Mouse (Mus musculus) G1E (cell line): Measurements from ENCODE around the gene Msh5. TPM values are rescaled to one million over a fixed set of nuclear protein-coding genes. Genes with fewer than 3 reads are reported as not detected.
A peak's percentile ranks its signal among the peaks of the same experiment; 100 is the strongest.

Experiments used
- ATAC-seq: 2 replicates; pipeline ENCODE4 v1.8.0; 2016; ENCODE audit warnings: mild to moderate bottlenecking; ENCODE audit not compliant: insufficient number of reproducible peaks, poor library complexity, low FRiP score, severe bottlenecking; ENCODE audit errors: extremely low read depth
- DNase-seq: peaks from one replicate; pipeline ENCODE4 v3.0.0; 2012; ENCODE audit warnings: low spot score
- H3K27me3 ChIP-seq: 2 replicates; pipeline ENCODE4 v1.6.1; 2012; ENCODE audit warnings: mild to moderate bottlenecking, low read length, inconsistent platforms; ENCODE audit not compliant: insufficient read depth
- H3K36me3 ChIP-seq: replicated peaks from 2 replicates; pipeline ENCODE3; 2012; ENCODE audit warnings: mild to moderate bottlenecking, inconsistent platforms
- H3K4me1 ChIP-seq: 2 replicates; pipeline ENCODE4 v1.6.1; 2012; ENCODE audit warnings: low read depth, low read length, inconsistent platforms, mixed read lengths; ENCODE audit not compliant: insufficient read depth
- H3K4me3 ChIP-seq: 2 replicates; pipeline ENCODE4 v1.5.1; 2012; ENCODE audit warnings: low read depth, mild to moderate bottlenecking, inconsistent platforms, low read length, moderate library complexity, mixed read lengths
- H3K9me3 ChIP-seq: replicated peaks from 2 replicates; pipeline ENCODE4 v1.6.1; 2012; ENCODE audit warnings: inconsistent platforms
- CTCF ChIP-seq: IDR thresholded peaks from 2 replicates; pipeline ENCODE4 v1.5.1; 2012; ENCODE audit warnings: low read depth, low read length, inconsistent platforms, mixed read lengths
- GATA1 ChIP-seq: IDR thresholded peaks from 2 replicates; pipeline ENCODE4 v1.6.1; 2012; ENCODE audit warnings: borderline replicate concordance, low read length, inconsistent platforms, mixed read lengths
- GATA2 ChIP-seq: IDR thresholded peaks from 2 replicates; pipeline ENCODE4 v1.6.1; 2012; ENCODE audit warnings: low read depth, low read length, inconsistent platforms, borderline replicate concordance
- POLR2AphosphoS5 ChIP-seq: IDR thresholded peaks from 2 replicates; pipeline ENCODE4 v1.6.1; 2012; ENCODE audit warnings: low read depth, low read length, inconsistent platforms; ENCODE audit not compliant: insufficient replicate concordance
- TAL1 ChIP-seq: conservative IDR thresholded peaks from 2 replicates; pipeline ENCODE4 v1.6.1; 2012; ENCODE audit warnings: low read depth, low read length, inconsistent platforms, mixed read lengths
- polyA plus RNA-seq: library from polyadenylated mRNA; stranded (reverse); fragments of >175 nt; gene quantifications from 2 replicates; pipeline ENCODE4 v1.2.3, GENCODE M21; 2012
- total RNA-seq, 2 experiments: library from RNA; stranded (forward) in 1 of 2; stranded (reverse) in 1 of 2; fragments of 200-1000 nt in 1 of 2; fragments of >200 nt in 1 of 2; fragmentation: Nextera tagmentation in 1 of 2; gene quantifications; 2 replicates each; pipeline ENCODE4 v1.2.3; 2014 to 2017

Gene Msh5
- total and polyA plus RNA-seq, 3 experiments: 11.5 to 41.7 (median 11.8) TPM

GRCm38 (mm10) chr17:34994751-34995150 is 51.8 kb downstream of the Msh5 start:
- Histone ChIP-seq H3K4me1 (peaks cover 26% of the 10 kb centered on the region), H3K9me3 (peaks cover 28% of the 10 kb centered on the region), H3K4me3 (no peak overlapping the region), H3K36me3 (peaks cover 76% of the 10 kb centered on the region), H3K27me3 (no peaks in the 10 kb centered on the region)
- DNase-seq: no peak
- no peak for ATAC-seq
- TF ChIP-seq GATA2 (no peak), POLR2AphosphoS5 (no peak), TAL1 (no peak), GATA1 (no peak), CTCF (no peak)

DNA sequence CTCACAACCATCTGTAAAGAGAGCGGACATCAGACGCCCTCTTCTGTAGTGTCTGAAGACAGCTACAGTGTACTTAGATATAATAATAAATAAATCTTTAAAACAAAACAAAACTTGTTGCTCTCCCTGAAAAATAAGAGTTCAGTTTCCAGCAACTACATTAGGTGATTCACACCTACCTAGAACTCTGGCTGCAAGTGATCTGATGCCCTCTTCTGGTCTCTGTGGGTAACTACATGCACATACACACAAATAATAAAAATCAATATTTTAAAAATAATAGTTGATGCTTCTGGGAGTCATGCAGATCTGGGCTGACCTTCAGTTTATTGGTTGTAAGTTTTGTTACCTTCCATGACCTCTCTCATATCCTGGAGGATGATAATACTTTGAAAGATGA is 62.3 kb downstream of the Msh5 start:
- TF ChIP-seq POLR2AphosphoS5 (no peak), GATA1 (no peak), CTCF (no peak), TAL1 (no peak), GATA2 (no peak)
- Histone ChIP-seq H3K4me3 (no peak overlapping the region), H3K4me1 (peaks cover 43% of the 10 kb centered on the region), H3K27me3 (no peaks in the 10 kb centered on the region), H3K9me3 (no peaks in the 10 kb centered on the region), H3K36me3 (peaks cover 58% of the 10 kb centered on the region)
- ATAC-seq: no peak
- DNase-seq: no peak

DNA sequence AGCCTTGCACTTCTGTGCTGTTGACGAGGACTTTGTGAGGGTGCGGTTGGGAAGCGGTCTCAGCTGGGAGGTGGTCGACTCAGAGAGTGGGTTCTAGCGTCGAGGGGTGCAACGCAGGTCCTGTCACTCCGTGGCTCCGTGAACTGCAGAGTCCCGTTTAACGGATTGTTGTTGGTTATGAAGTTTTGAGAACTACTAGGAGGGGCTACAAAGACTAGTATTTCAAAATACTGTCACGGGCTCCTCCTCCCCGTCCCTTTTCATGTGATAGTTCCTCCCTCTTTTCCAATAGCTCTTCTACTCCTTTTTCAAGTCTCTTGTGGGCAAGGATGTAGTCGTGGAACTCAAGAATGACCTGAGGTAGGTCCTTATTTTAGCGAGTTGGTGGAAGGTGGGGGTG is 64.2 kb downstream of the Msh5 start:
- no peak for TF ChIP-seq POLR2AphosphoS5
- Histone ChIP-seq H3K9me3 (peaks cover 10% of the 10 kb centered on the region), H3K4me3 (peak overlapping the region; percentile 92), H3K4me1 (peaks cover 43% of the 10 kb centered on the region), H3K27me3 (no peaks in the 10 kb centered on the region), H3K36me3 (peaks cover 63% of the 10 kb centered on the region)
- no peak for DNase-seq
- no peak for ATAC-seq

DNA sequence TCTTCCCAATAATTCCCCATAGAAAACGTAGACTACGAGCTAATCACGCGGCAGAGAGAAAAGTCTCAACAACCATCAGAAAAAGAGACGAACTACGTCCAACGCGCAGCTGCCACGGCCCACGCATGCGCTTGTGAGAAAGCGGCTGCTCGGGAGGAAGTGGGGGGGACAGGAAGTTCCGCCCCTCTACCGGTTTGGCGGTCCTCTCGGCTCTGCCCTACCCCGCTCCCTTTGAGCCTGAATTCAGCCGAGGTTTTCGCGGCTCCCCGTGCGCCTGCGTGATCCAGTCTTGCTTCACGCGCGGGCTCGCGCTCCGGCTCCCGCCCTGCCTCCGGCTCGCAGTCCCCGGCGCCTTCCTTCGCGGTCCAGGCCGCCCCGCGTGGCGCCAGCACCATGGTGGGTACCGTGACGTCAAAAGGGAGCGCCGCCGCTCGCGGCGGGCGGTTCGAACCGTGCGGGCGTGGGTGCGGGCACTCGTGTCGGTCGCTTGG is 64.8 kb downstream of the Msh5 start, which contains the start of gene Lsm2:
Gene Lsm2 (plus strand): TSS at position 173 of the 491 bp plus-strand sequence.
- DNase-seq (peak; percentile 84), ATAC-seq (peak; percentile 73)
- peak within 1 kb of the TSS; percentile 92 for H3K4me3 ChIP-seq
- H3K9me3 ChIP-seq: peaks cover 14% of the 10 kb centered on the region
- no peaks in the 10 kb centered on the region for H3K27me3 ChIP-seq
- peaks cover 66% of the 10 kb centered on the region for H3K36me3 ChIP-seq
- peaks cover 43% of the 10 kb centered on the region for H3K4me1 ChIP-seq
- TF ChIP-seq POLR2AphosphoS5: no peak
- no peak for TF ChIP-seq GATA1
- TF ChIP-seq CTCF: no peak
- no peak for TF ChIP-seq GATA2
- TF ChIP-seq TAL1: no peak

- TF ChIP-seq CTCF: peak; percentile 24; the same call in 1 of the 2 replicates
- no peak for TF ChIP-seq POLR2AphosphoS5
- ATAC-seq (no peak), DNase-seq (no peak)
- peak overlapping the region; percentile 92 for H3K4me3 ChIP-seq
- H3K27me3 ChIP-seq: no peaks in the 10 kb centered on the region
- peaks cover 61% of the 10 kb centered on the region for H3K36me3 ChIP-seq
- H3K4me1 ChIP-seq: peaks cover 36% of the 10 kb centered on the region
- peaks cover 14% of the 10 kb centered on the region for H3K9me3 ChIP-seq
These were observed 65.9 kb downstream of the Msh5 start for GRCm38 (mm10) chr17:34980655-34981054.

- Histone ChIP-seq H3K9me3 (peaks cover 14% of the 10 kb centered on the region), H3K4me1 (peaks cover 25% of the 10 kb centered on the region), H3K27me3 (no peaks in the 10 kb centered on the region), H3K36me3 (peaks cover 50% of the 10 kb centered on the region), H3K4me3 (no peak overlapping the region)
- ATAC-seq (no peak), DNase-seq (no peak)
- TF ChIP-seq GATA1 (no peak), POLR2AphosphoS5 (no peak), CTCF (no peak)
These were observed 66.9 kb downstream of the Msh5 start for GRCm38 (mm10) chr17:34979631-34980030.

Other genes with a start within 250 kb of the Msh5 start
Only the 20 nearest of the 46 such genes appear.
- not detected in 2 replicates for gene Gm20481, start 76.8 kb downstream of the Msh5 start, total RNA-seq (2014; fragmentation: Nextera tagmentation)
- gene Gm20481, start 76.8 kb downstream of the Msh5 start, total RNA-seq (2017): 0.44 TPM in 1 of 2 replicates, not detected in the other
- gene Gm20481, start 76.8 kb downstream of the Msh5 start, polyA plus RNA-seq: not detected in 2 replicates
- gene Hspa1a, start 74.6 kb downstream of the Msh5 start, total RNA-seq (2014; fragmentation: Nextera tagmentation): not detected in 2 replicates
- gene Hspa1a, start 74.6 kb downstream of the Msh5 start, total RNA-seq (2017): 0.06 TPM in 1 of 2 replicates, not detected in the other
- 0.18 and 0.22 TPM in 2 replicates for gene Hspa1a, start 74.6 kb downstream of the Msh5 start, polyA plus RNA-seq
- not detected in 2 replicates for gene Hspa1l, start 74.0 kb downstream of the Msh5 start, total RNA-seq (2014; fragmentation: Nextera tagmentation)
- 0.05 and 0.12 TPM in 2 replicates for gene Hspa1l, start 74.0 kb downstream of the Msh5 start, total RNA-seq (2017)
- not detected in 2 replicates for gene Hspa1l, start 74.0 kb downstream of the Msh5 start, polyA plus RNA-seq
- 195 and 218 TPM in 2 replicates for gene Lsm2, start 64.9 kb downstream of the Msh5 start, total RNA-seq (2014; fragmentation: Nextera tagmentation)
- 65.8 and 71.9 TPM in 2 replicates for gene Lsm2, start 64.9 kb downstream of the Msh5 start, total RNA-seq (2017)
- gene Lsm2, start 64.9 kb downstream of the Msh5 start, polyA plus RNA-seq: 239 and 263 TPM in 2 replicates
- gene Vars, start 45.8 kb downstream of the Msh5 start, total RNA-seq (2014; fragmentation: Nextera tagmentation): 262 and 289 TPM in 2 replicates
- gene Vars, start 45.8 kb downstream of the Msh5 start, total RNA-seq (2017): 99.3 and 130 TPM in 2 replicates
- 1,339 and 1,437 TPM in 2 replicates for gene Vars, start 45.8 kb downstream of the Msh5 start, polyA plus RNA-seq
- gene Vwa7, start 30.2 kb downstream of the Msh5 start, total RNA-seq (2014; fragmentation: Nextera tagmentation): 0.53 and 0.60 TPM in 2 replicates
- 3.5 TPM in 2 replicates for gene Vwa7, start 30.2 kb downstream of the Msh5 start, total RNA-seq (2017)
- 1.5 TPM in 2 replicates for gene Vwa7, start 30.2 kb downstream of the Msh5 start, polyA plus RNA-seq
- gene Sapcd1, start 18.7 kb downstream of the Msh5 start, total RNA-seq (2014; fragmentation: Nextera tagmentation): 35.3 and 35.5 TPM in 2 replicates
- gene Sapcd1, start 18.7 kb downstream of the Msh5 start, total RNA-seq (2017): 156 and 206 TPM in 2 replicates
- gene Sapcd1, start 18.7 kb downstream of the Msh5 start, polyA plus RNA-seq: 90.0 and 101 TPM in 2 replicates
- gene Clic1, start 3.2 kb upstream of the Msh5 start, total RNA-seq (2014; fragmentation: Nextera tagmentation): 211 and 218 TPM in 2 replicates
- 562 and 724 TPM in 2 replicates for gene Clic1, start 3.2 kb upstream of the Msh5 start, total RNA-seq (2017)
- 233 and 258 TPM in 2 replicates for gene Clic1, start 3.2 kb upstream of the Msh5 start, polyA plus RNA-seq
- gene Ddah2, start 12.3 kb upstream of the Msh5 start, total RNA-seq (2014; fragmentation: Nextera tagmentation): 52.4 and 70.3 TPM in 2 replicates
- gene Ddah2, start 12.3 kb upstream of the Msh5 start, total RNA-seq (2017): 179 and 180 TPM in 2 replicates
- gene Ddah2, start 12.3 kb upstream of the Msh5 start, polyA plus RNA-seq: 242 and 291 TPM in 2 replicates
- gene Ly6g6c, start 18.6 kb upstream of the Msh5 start, total RNA-seq (2014; fragmentation: Nextera tagmentation): not detected in 2 replicates
- 0.16 TPM in 1 of 2 replicates, not detected in the other for gene Ly6g6c, start 18.6 kb upstream of the Msh5 start, total RNA-seq (2017)
- not detected in 2 replicates for gene Ly6g6c, start 18.6 kb upstream of the Msh5 start, polyA plus RNA-seq
- gene Mpig6b, start 19.4 kb upstream of the Msh5 start, total RNA-seq (2014; fragmentation: Nextera tagmentation): not detected in 2 replicates
- 0.06 TPM in 1 of 2 replicates, not detected in the other for gene Mpig6b, start 19.4 kb upstream of the Msh5 start, total RNA-seq (2017)
- not detected in 2 replicates for gene Mpig6b, start 19.4 kb upstream of the Msh5 start, polyA plus RNA-seq
- gene Ly6g6e, start 30.2 kb upstream of the Msh5 start, total RNA-seq (2014; fragmentation: Nextera tagmentation): not detected in 2 replicates
- not detected in 2 replicates for gene Ly6g6e, start 30.2 kb upstream of the Msh5 start, total RNA-seq (2017)
- gene Ly6g6e, start 30.2 kb upstream of the Msh5 start, polyA plus RNA-seq: 0.36 TPM in 1 of 2 replicates, not detected in the other
- gene Ly6g6d, start 31.3 kb upstream of the Msh5 start, total RNA-seq (2014; fragmentation: Nextera tagmentation): not detected in 2 replicates
- gene Ly6g6d, start 31.3 kb upstream of the Msh5 start, total RNA-seq (2017): 0.58 TPM in 1 of 2 replicates, not detected in the other
- 2.0 and 3.6 TPM in 2 replicates for gene Ly6g6d, start 31.3 kb upstream of the Msh5 start, polyA plus RNA-seq
- gene Ly6g6f, start 38.9 kb upstream of the Msh5 start, total RNA-seq (2014; fragmentation: Nextera tagmentation): not detected in 2 replicates
- gene Ly6g6f, start 38.9 kb upstream of the Msh5 start, total RNA-seq (2017): 0.23 and 0.27 TPM in 2 replicates
- gene Ly6g6f, start 38.9 kb upstream of the Msh5 start, polyA plus RNA-seq: 0.10 and 0.24 TPM in 2 replicates
- 28.9 and 32.3 TPM in 2 replicates for gene Abhd16a, start 42.5 kb upstream of the Msh5 start, total RNA-seq (2014; fragmentation: Nextera tagmentation)
- 35.6 and 50.0 TPM in 2 replicates for gene Abhd16a, start 42.5 kb upstream of the Msh5 start, total RNA-seq (2017)
- gene Abhd16a, start 42.5 kb upstream of the Msh5 start, polyA plus RNA-seq: 80.6 and 97.0 TPM in 2 replicates
- not detected in 2 replicates for gene Ly6g5c, start 61.5 kb upstream of the Msh5 start, total RNA-seq (2014; fragmentation: Nextera tagmentation)
- not detected in 2 replicates for gene Ly6g5c, start 61.5 kb upstream of the Msh5 start, total RNA-seq (2017)
- not detected in 2 replicates for gene Ly6g5c, start 61.5 kb upstream of the Msh5 start, polyA plus RNA-seq
- not detected in 2 replicates for gene Ly6g5b, start 68.7 kb upstream of the Msh5 start, total RNA-seq (2014; fragmentation: Nextera tagmentation)
- 0.82 and 0.93 TPM in 2 replicates for gene Ly6g5b, start 68.7 kb upstream of the Msh5 start, total RNA-seq (2017)
- 0.10 and 0.12 TPM in 2 replicates for gene Ly6g5b, start 68.7 kb upstream of the Msh5 start, polyA plus RNA-seq
- gene Gpank1, start 74.7 kb upstream of the Msh5 start, total RNA-seq (2014; fragmentation: Nextera tagmentation): 38.0 and 45.9 TPM in 2 replicates
- 49.0 and 54.0 TPM in 2 replicates for gene Gpank1, start 74.7 kb upstream of the Msh5 start, total RNA-seq (2017)
- 87.0 and 99.4 TPM in 2 replicates for gene Gpank1, start 74.7 kb upstream of the Msh5 start, polyA plus RNA-seq
- gene Csnk2b, start 75.3 kb upstream of the Msh5 start, total RNA-seq (2014; fragmentation: Nextera tagmentation): 466 and 494 TPM in 2 replicates
- gene Csnk2b, start 75.3 kb upstream of the Msh5 start, total RNA-seq (2017): 431 and 460 TPM in 2 replicates
- 74.4 and 79.6 TPM in 2 replicates for gene Csnk2b, start 75.3 kb upstream of the Msh5 start, polyA plus RNA-seq
- gene D17H6S53E, start 79.6 kb upstream of the Msh5 start, total RNA-seq (2014; fragmentation: Nextera tagmentation): 5.9 and 9.3 TPM in 2 replicates
- 22.1 and 24.1 TPM in 2 replicates for gene D17H6S53E, start 79.6 kb upstream of the Msh5 start, total RNA-seq (2017)
- 12.5 and 12.8 TPM in 2 replicates for gene D17H6S53E, start 79.6 kb upstream of the Msh5 start, polyA plus RNA-seq